Mouse (Mus musculus): Measurements from ENCODE around the gene Mmp25. TPM values are rescaled to one million over a fixed set of nuclear protein-coding genes. Genes with fewer than 3 reads are reported as not detected.
A peak's percentile ranks its signal among the peaks of the same experiment; 100 is the strongest.

Mmp25 gene
- polyA plus RNA-seq (2015; fragmentation: Nextera tagmentation; extraction: Ambion mirVana), result 1.1 and 1.2 TPM in 2 replicates

DNA sequence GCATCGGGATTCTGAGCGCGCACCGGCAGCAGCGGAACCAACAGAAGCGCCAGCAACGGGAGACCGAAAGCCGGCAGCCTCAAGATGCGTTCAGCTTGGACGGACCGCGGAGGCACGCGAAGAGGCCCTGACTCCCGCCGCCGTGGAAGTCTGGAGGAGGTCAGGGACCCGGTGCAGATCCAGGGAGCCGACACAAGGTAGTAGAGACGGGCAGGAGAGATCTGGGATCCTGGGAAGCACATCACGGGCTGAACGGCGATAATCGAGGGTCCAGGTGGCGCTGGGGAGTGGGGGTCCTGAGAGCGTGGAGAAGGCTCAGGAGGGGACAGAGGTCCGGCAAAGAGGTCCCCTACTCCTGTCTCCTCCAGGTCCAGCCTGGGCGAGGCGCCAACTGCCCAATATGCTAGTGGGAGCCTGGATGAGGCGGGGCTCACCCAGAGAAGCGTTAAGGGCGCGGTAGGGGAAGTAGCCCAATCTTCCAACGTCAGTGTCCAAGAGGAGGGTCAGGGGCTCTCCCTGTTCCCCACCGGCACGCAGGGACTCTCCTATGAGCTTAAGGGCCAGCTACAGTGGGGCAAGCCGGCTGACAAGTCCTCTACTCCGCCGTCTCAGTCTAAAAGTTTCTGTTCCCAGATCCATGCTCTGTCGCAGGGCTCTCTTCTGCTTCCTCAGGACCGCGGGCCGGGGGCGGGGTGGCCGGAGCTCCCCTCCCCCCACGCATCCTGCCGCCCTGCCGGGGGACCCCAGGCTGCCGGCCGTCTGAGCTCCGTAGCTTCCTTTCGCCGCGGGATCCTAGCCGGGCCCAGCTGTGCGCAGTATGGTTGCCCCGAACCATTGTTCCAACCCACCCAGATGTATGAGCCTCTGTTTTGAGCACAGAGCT is at the start of gene Mmp25:
Gene Mmp25 (minus strand): TSS at position 665 of the 883 bp plus-strand sequence.
- Histone ChIP-seq H3K36me3 (ENCODE audit: insufficient read depth, low read length) (no peaks in the 10 kb centered on the region), H3K4me1 (ENCODE audit: insufficient read depth, low read length) (peaks cover 9% of the 10 kb centered on the region), H3K4me2 (replicated peaks; ENCODE audit: low read depth, low read length) (peak within 1 kb of the TSS; percentile 63), H3K4me3 (ENCODE audit: low read length) (peak within 1 kb of the TSS; percentile 45), H3K27ac (ENCODE audit: low read length) (no peak within 1 kb of the TSS), H3K27me3 (ENCODE audit: insufficient read depth, low read length) (peaks cover 11% of the 10 kb centered on the region; the same call in 1 of the 2 replicates), H3K9ac (replicated peaks; ENCODE audit: low read length) (peak within 1 kb of the TSS; percentile 64), H3K9me3 (ENCODE audit: low read length) (no peaks in the 10 kb centered on the region)
- under 1% methylated on average over 57 of the region's 58 CpGs for WGBS
- ATAC-seq (ENCODE audit: low FRiP score, low TSS enrichment), result peak; percentile 73

- peak overlapping the region; percentile 51; the same call in 1 of the 2 replicates for H3K27ac ChIP-seq (ENCODE audit: low read length)
- H3K9me3 ChIP-seq (ENCODE audit: low read length), result no peaks in the 10 kb centered on the region
- peaks cover 2% of the 10 kb centered on the region; the same call in 1 of the 2 replicates for H3K27me3 ChIP-seq (ENCODE audit: insufficient read depth, low read length)
- 68% methylated on average over 1 of the region's 1 CpGs for WGBS
- peak; percentile 36; the same call in 1 of the 2 replicates for ATAC-seq (ENCODE audit: low FRiP score, low TSS enrichment)
- no peak overlapping the region for H3K4me2 ChIP-seq (replicated peaks; ENCODE audit: low read depth, low read length)
- peaks cover 42% of the 10 kb centered on the region for H3K4me1 ChIP-seq (ENCODE audit: insufficient read depth, low read length)
- H3K36me3 ChIP-seq (ENCODE audit: insufficient read depth, low read length), result no peaks in the 10 kb centered on the region
- H3K4me3 ChIP-seq (ENCODE audit: low read length), result no peak overlapping the region
- no peak overlapping the region for H3K9ac ChIP-seq (replicated peaks; ENCODE audit: low read length)
Measured at GRCm38 (mm10) chr17:23694491-23694890, 49.4 kb upstream of the Mmp25 start.

- ATAC-seq (ENCODE audit: low FRiP score, low TSS enrichment), result peak; percentile 92
- Histone ChIP-seq H3K27ac (ENCODE audit: low read length) (peak within 1 kb of the TSS; percentile 91), H3K4me1 (ENCODE audit: insufficient read depth, low read length) (peaks cover 34% of the 10 kb centered on the region), H3K9ac (replicated peaks; ENCODE audit: low read length) (peak within 1 kb of the TSS; percentile 58), H3K36me3 (ENCODE audit: insufficient read depth, low read length) (no peaks in the 10 kb centered on the region), H3K9me3 (ENCODE audit: low read length) (no peaks in the 10 kb centered on the region), H3K27me3 (ENCODE audit: insufficient read depth, low read length) (peaks cover 36% of the 10 kb centered on the region), H3K4me2 (replicated peaks; ENCODE audit: low read depth, low read length) (peak within 1 kb of the TSS; percentile 56), H3K4me3 (ENCODE audit: low read length) (peak within 1 kb of the TSS; percentile 49)
- 7% methylated on average over 15 of the region's 15 CpGs for WGBS
Measured at GRCm38 (mm10) chr17:23683856-23684672, 39.0 kb upstream of the Mmp25 start, which contains the start of gene Cldn9. Gene Cldn9, minus strand, starts transcription at chr17:23684026.

- Histone ChIP-seq H3K27ac (ENCODE audit: low read length) (peak overlapping the region; percentile 86), H3K9me3 (ENCODE audit: low read length) (no peaks in the 10 kb centered on the region), H3K4me3 (ENCODE audit: low read length) (peak overlapping the region; percentile 49), H3K4me1 (ENCODE audit: insufficient read depth, low read length) (peaks cover 34% of the 10 kb centered on the region), H3K9ac (replicated peaks; ENCODE audit: low read length) (peak overlapping the region; percentile 58), H3K4me2 (replicated peaks; ENCODE audit: low read depth, low read length) (peak overlapping the region; percentile 56), H3K27me3 (ENCODE audit: insufficient read depth, low read length) (peaks cover 41% of the 10 kb centered on the region), H3K36me3 (ENCODE audit: insufficient read depth, low read length) (no peaks in the 10 kb centered on the region)
- ATAC-seq (ENCODE audit: low FRiP score, low TSS enrichment), result peak; percentile 17
- WGBS, result 3% methylated on average over 15 of the region's 15 CpGs
Measured at GRCm38 (mm10) chr17:23683226-23683625, 38.1 kb upstream of the Mmp25 start.

- WGBS, result 52% methylated on average over 3 of the region's 3 CpGs
Measured at GRCm38 (mm10) chr17:23682530-23682929, 37.5 kb upstream of the Mmp25 start.

DNA sequence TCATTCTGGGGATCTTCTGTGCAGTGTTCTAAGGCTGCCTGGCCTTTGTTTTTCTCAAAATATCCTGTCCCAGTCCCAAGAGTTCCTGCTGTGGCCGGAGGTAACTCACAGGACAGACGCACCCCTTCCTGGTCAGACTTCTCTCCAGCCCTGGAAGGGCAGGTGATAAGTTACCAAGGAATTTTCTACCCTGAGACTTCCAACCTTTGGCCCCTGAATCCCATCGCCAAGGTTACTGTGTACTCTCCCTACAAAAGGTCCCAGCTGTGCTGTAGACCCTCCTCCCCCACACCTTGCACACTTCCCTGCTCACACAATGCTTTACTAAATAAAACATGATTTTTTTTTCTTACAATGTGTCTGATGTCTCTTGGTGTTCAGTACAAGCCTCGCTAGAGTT is 37.0 kb upstream of the Mmp25 start:
- Histone ChIP-seq H3K4me3 (ENCODE audit: low read length) (peak overlapping the region; percentile 49), H3K27ac (ENCODE audit: low read length) (peak overlapping the region; percentile 86), H3K9ac (replicated peaks; ENCODE audit: low read length) (peak overlapping the region; percentile 58), H3K9me3 (ENCODE audit: low read length) (no peaks in the 10 kb centered on the region), H3K27me3 (ENCODE audit: insufficient read depth, low read length) (peaks cover 41% of the 10 kb centered on the region), H3K4me2 (replicated peaks; ENCODE audit: low read depth, low read length) (peak overlapping the region; percentile 56), H3K36me3 (ENCODE audit: insufficient read depth, low read length) (no peaks in the 10 kb centered on the region), H3K4me1 (ENCODE audit: insufficient read depth, low read length) (peaks cover 37% of the 10 kb centered on the region)
- 28% methylated on average over 4 of the region's 4 CpGs for WGBS
- peak; percentile 14; the same call in 1 of the 2 replicates for ATAC-seq (ENCODE audit: low FRiP score, low TSS enrichment)

More at GRCm38 (mm10) chr17:23682530-23682929, 37.5 kb upstream of the Mmp25 start:
- H3K4me2 ChIP-seq (replicated peaks; ENCODE audit: low read depth, low read length), result peak overlapping the region; percentile 56
- H3K27me3 ChIP-seq (ENCODE audit: insufficient read depth, low read length), result peaks cover 41% of the 10 kb centered on the region
- H3K9ac ChIP-seq (replicated peaks; ENCODE audit: low read length), result peak overlapping the region; percentile 58
- H3K4me1 ChIP-seq (ENCODE audit: insufficient read depth, low read length), result peaks cover 36% of the 10 kb centered on the region
- no peaks in the 10 kb centered on the region for H3K36me3 ChIP-seq (ENCODE audit: insufficient read depth, low read length)
- ATAC-seq (ENCODE audit: low FRiP score, low TSS enrichment), result no peak
- no peaks in the 10 kb centered on the region for H3K9me3 ChIP-seq (ENCODE audit: low read length)
- peak overlapping the region; percentile 49 for H3K4me3 ChIP-seq (ENCODE audit: low read length)
- H3K27ac ChIP-seq (ENCODE audit: low read length), result peak overlapping the region; percentile 86

DNA sequence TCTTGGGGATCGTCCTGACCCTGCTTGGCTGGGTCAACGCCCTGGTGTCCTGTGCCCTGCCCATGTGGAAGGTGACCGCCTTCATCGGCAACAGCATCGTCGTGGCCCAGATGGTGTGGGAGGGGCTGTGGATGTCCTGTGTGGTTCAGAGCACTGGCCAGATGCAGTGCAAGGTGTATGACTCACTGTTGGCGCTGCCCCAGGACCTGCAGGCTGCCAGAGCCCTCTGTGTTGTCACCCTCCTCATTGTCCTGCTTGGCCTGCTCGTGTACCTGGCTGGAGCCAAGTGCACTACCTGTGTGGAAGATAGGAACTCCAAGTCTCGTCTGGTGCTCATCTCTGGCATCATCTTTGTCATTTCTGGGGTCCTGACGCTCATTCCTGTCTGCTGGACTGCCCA is 36.0 kb upstream of the Mmp25 start:
- Histone ChIP-seq H3K27ac (ENCODE audit: low read length) (peak overlapping the region; percentile 86; the same call in 1 of the 2 replicates), H3K4me2 (replicated peaks; ENCODE audit: low read depth, low read length) (peak overlapping the region; percentile 56), H3K4me3 (ENCODE audit: low read length) (peak overlapping the region; percentile 52; the same call in 1 of the 2 replicates), H3K36me3 (ENCODE audit: insufficient read depth, low read length) (no peaks in the 10 kb centered on the region), H3K4me1 (ENCODE audit: insufficient read depth, low read length) (peaks cover 43% of the 10 kb centered on the region), H3K9me3 (ENCODE audit: low read length) (no peaks in the 10 kb centered on the region), H3K27me3 (ENCODE audit: insufficient read depth, low read length) (peaks cover 43% of the 10 kb centered on the region), H3K9ac (replicated peaks; ENCODE audit: low read length) (0 out of 2 replicates have a peak overlapping the region, but pooled peaks have one; percentile 13)
- WGBS, result 46% methylated on average over 10 of the region's 10 CpGs
- ATAC-seq (ENCODE audit: low FRiP score, low TSS enrichment), result no peak

DNA sequence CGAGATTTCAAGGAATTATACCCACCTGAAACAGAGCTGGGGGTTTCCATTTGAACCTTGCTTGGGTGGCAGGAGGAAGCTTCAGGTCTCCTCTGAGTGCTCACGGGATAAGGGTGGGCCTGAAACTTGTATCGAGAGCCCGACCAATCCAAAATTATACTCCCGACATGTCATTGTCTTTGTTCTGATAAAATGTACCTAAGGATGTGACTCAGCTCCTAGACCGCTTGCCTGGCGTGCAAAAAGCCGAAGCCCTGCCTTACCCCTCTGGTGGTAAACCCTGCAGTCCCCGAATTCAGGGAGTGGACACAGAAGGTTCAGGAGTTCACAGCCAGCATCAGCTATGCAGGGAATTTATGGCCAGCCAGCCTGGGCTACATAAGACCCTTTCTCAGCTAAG is 35.3 kb upstream of the Mmp25 start:
- Histone ChIP-seq H3K4me2 (replicated peaks; ENCODE audit: low read depth, low read length) (peak overlapping the region; percentile 56), H3K27me3 (ENCODE audit: insufficient read depth, low read length) (peaks cover 43% of the 10 kb centered on the region), H3K4me3 (ENCODE audit: low read length) (peak overlapping the region; percentile 52), H3K27ac (ENCODE audit: low read length) (peak overlapping the region; percentile 54), H3K4me1 (ENCODE audit: insufficient read depth, low read length) (peaks cover 51% of the 10 kb centered on the region), H3K36me3 (ENCODE audit: insufficient read depth, low read length) (no peaks in the 10 kb centered on the region), H3K9ac (replicated peaks; ENCODE audit: low read length) (peak overlapping the region; percentile 74), H3K9me3 (ENCODE audit: low read length) (no peaks in the 10 kb centered on the region)
- 64% methylated on average over 9 of the region's 9 CpGs for WGBS
- ATAC-seq (ENCODE audit: low FRiP score, low TSS enrichment), result no peak

GRCm38 (mm10) chr17:23679127-23679835 is 34.2 kb upstream of the Mmp25 start, which contains the start of gene Cldn6:
Gene Cldn6, plus strand, starts transcription at chr17:23679249.
- H3K27me3 ChIP-seq (ENCODE audit: insufficient read depth, low read length), result peaks cover 39% of the 10 kb centered on the region
- H3K9ac ChIP-seq (replicated peaks; ENCODE audit: low read length), result peak within 1 kb of the TSS; percentile 74
- peak within 1 kb of the TSS; percentile 54 for H3K27ac ChIP-seq (ENCODE audit: low read length)
- no peaks in the 10 kb centered on the region for H3K36me3 ChIP-seq (ENCODE audit: insufficient read depth, low read length)
- H3K9me3 ChIP-seq (ENCODE audit: low read length), result no peaks in the 10 kb centered on the region
- WGBS, result 3% methylated on average over 38 of the region's 38 CpGs
- ATAC-seq (ENCODE audit: low FRiP score, low TSS enrichment), result no peak
- peak within 1 kb of the TSS; percentile 52 for H3K4me3 ChIP-seq (ENCODE audit: low read length)
- H3K4me1 ChIP-seq (ENCODE audit: insufficient read depth, low read length), result peaks cover 57% of the 10 kb centered on the region
- peak within 1 kb of the TSS; percentile 56 for H3K4me2 ChIP-seq (replicated peaks; ENCODE audit: low read depth, low read length)
